Mouse (Mus musculus) heart, embryonic 12.5 days (tissue): ENCODE data around the gene Pnpla2. TPM values are rescaled to one million over a fixed set of nuclear protein-coding genes. Genes with fewer than 3 reads are reported as not detected.
"Not testable (repeated sequence)": the region's sequence is repeated elsewhere in the genome, so short reads cannot be mapped to it uniquely, and the experiment has no call there.

Experiments
- ATAC-seq: fragments of 200-750 bp; cut with Nextera tagmentation; 2 replicates; pipeline ENCODE4 v1.8.0; 2017; ENCODE audit warnings: moderate TSS enrichment, moderate library complexity; ENCODE audit not compliant: insufficient number of reproducible peaks, low FRiP score
- H3K27ac ChIP-seq: fragments of 300-500 bp; sonication (generic); 2 replicates; pipeline ENCODE4 v1.5.1; 2016; ENCODE audit warnings: mild to moderate bottlenecking, moderate library complexity; ENCODE audit not compliant: poor library complexity, severe bottlenecking
- H3K27me3 ChIP-seq: fragments of 300-500 bp; sonication (generic); replicated peaks from 2 replicates; pipeline ENCODE4 v1.6.1; 2016; ENCODE audit warnings: mild to moderate bottlenecking, moderate library complexity
- H3K36me3 ChIP-seq: fragments of 300-500 bp; sonication (generic); 2 replicates; pipeline ENCODE4 v1.6.1; 2016; ENCODE audit warnings: mild to moderate bottlenecking, moderate library complexity
- H3K4me1 ChIP-seq: fragments of 300-500 bp; sonication (generic); replicated peaks from 2 replicates; pipeline ENCODE4 v1.6.1; 2016; ENCODE audit warnings: mild to moderate bottlenecking
- H3K4me2 ChIP-seq: fragments of 300-500 bp; sonication (generic); 2 replicates; pipeline ENCODE4 v1.6.1; 2016; ENCODE audit warnings: mild to moderate bottlenecking, moderate library complexity
- H3K4me3 ChIP-seq: fragments of 300-500 bp; sonication (generic); 2 replicates; pipeline ENCODE4 v1.5.1; 2016; ENCODE audit warnings: mild to moderate bottlenecking
- H3K9ac ChIP-seq: fragments of 300-500 bp; sonication (generic); 2 replicates; pipeline ENCODE4 v1.6.1; 2016; ENCODE audit warnings: mild to moderate bottlenecking, moderate library complexity
- H3K9me3 ChIP-seq: fragments of 300-500 bp; sonication (generic); replicated peaks from 2 replicates; pipeline ENCODE4 v1.6.1; 2016; ENCODE audit warnings: mild to moderate bottlenecking, moderate library complexity
- WGBS: fragments of 180-500 bp; shearing (Covaris S2); methylation state at CpG from one replicate; pipeline ENCODE4 v1.1.7; 2016; 5-methylcytosine and 5-hydroxymethylcytosine counted together
- polyA plus RNA-seq: library from polyadenylated mRNA; unstranded; fragments of >200 nt; fragmentation: Nextera tagmentation; extraction: Ambion mirVana; gene quantifications from 2 replicates; pipeline ENCODE4 v1.2.1, GENCODE M21; 2016

Pnpla2 gene
- 42.3 and 43.3 TPM in 2 replicates for polyA plus RNA-seq

- Histone ChIP-seq H3K4me3 (peak within 1 kb of the TSS; percentile 62), H3K27me3 (peaks cover 8% of the 10 kb centered on the region; the same call in 1 of the 2 replicates), H3K9ac (peak within 1 kb of the TSS; percentile 75), H3K4me1 (peaks cover 19% of the 10 kb centered on the region), H3K36me3 (peaks cover 42% of the 10 kb centered on the region), H3K27ac (peak within 1 kb of the TSS; percentile 83), H3K9me3 (no peaks in the 10 kb centered on the region), H3K4me2 (peak within 1 kb of the TSS; percentile 76)
- ATAC-seq, result peak; percentile 90
- WGBS, result 0% methylated on average over 45 of the region's 45 CpGs
These were observed at the start of gene Pnpla2 for GRCm38 (mm10) chr7:141454967-141455551. Gene Pnpla2, plus strand, starts transcription at chr7:141455198.

DNA sequence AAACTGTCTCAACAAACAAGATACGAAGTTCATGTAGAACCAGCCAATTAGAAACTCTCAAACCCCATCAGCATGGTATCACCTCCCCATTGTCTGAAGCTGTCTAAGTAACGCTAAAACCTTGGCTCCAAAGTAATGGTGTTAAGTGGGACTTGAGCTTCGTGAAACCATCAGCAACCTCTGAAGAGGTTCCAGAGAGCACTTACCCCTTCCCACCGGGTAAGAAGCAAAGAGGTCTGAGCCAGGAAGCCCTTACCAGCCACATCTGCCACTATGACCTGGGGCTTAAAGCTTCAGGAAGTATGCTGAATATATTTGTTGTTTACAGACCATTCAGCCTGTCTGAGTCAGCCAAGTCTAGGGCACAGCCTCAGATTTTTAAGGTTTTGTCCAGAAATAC lies 49.5 kb upstream of the Pnpla2 start:
- Histone ChIP-seq H3K9ac (no peak overlapping the region), H3K36me3 (peaks cover 63% of the 10 kb centered on the region), H3K4me2 (no peak overlapping the region), H3K27ac (no peak overlapping the region), H3K4me3 (no peak overlapping the region), H3K27me3 (no peaks in the 10 kb centered on the region), H3K4me1 (peaks cover 5% of the 10 kb centered on the region), H3K9me3 (no peaks in the 10 kb centered on the region)
- WGBS, result 73% methylated on average over 4 of the region's 4 CpGs
- no peak for ATAC-seq

- H3K4me1 ChIP-seq, H3K9me3 ChIP-seq, H3K27ac ChIP-seq, H3K9ac ChIP-seq, H3K4me3 ChIP-seq, ATAC-seq, H3K4me2 ChIP-seq, H3K27me3 ChIP-seq: not testable (repeated sequence)
- 92% methylated on average over 7 of the region's 7 CpGs for WGBS
- peaks cover 45% of the 10 kb centered on the region for H3K36me3 ChIP-seq
These were observed 47.3 kb upstream of the Pnpla2 start for GRCm38 (mm10) chr7:141407670-141408069.

- Histone ChIP-seq H3K36me3 (peaks cover 33% of the 10 kb centered on the region), H3K27ac (no peak overlapping the region), H3K9ac (peak overlapping the region; percentile 37), H3K4me2 (peak overlapping the region; percentile 9; the same call in 1 of the 2 replicates), H3K4me3 (no peak overlapping the region), H3K27me3 (no peaks in the 10 kb centered on the region), H3K9me3 (no peaks in the 10 kb centered on the region), H3K4me1 (peaks cover 12% of the 10 kb centered on the region)
- WGBS, result 17% methylated on average over 11 of the region's 11 CpGs
- ATAC-seq, result peak; percentile 63; the same call in 1 of the 2 replicates
These were observed 46.2 kb upstream of the Pnpla2 start for GRCm38 (mm10) chr7:141408833-141409232.

DNA sequence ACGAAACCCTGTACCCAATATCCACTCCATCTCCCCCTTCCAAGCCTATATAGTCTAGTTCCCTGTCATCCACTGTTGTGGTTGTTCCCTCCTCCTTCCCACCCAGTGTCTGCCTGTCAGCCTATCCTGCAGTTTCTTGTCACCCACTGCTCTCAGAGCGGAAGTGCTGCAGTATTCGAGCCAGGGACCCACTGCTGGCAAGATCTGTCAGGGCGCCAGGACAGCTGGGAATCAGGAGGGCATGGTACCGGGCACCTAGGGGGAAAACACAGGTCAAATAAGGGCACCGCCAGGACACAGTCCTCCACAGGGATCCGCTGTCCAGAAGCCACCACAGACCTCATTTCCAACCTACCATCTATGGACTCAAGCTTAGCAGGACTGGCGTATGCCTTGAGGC lies 44.4 kb upstream of the Pnpla2 start:
- 82% methylated on average over 8 of the region's 8 CpGs for WGBS
- Histone ChIP-seq H3K9ac (no peak overlapping the region), H3K27ac (no peak overlapping the region), H3K36me3 (peaks cover 31% of the 10 kb centered on the region), H3K4me2 (no peak overlapping the region), H3K4me1 (peaks cover 12% of the 10 kb centered on the region), H3K27me3 (no peaks in the 10 kb centered on the region), H3K9me3 (no peaks in the 10 kb centered on the region), H3K4me3 (no peak overlapping the region)
- no peak for ATAC-seq

GRCm38 (mm10) chr7:141411667-141412066 lies 43.3 kb upstream of the Pnpla2 start:
- 95% methylated on average over 1 of the region's 1 CpGs for WGBS
- Histone ChIP-seq H3K9me3 (no peaks in the 10 kb centered on the region), H3K9ac (no peak overlapping the region), H3K4me3 (no peak overlapping the region), H3K27ac (no peak overlapping the region), H3K4me1 (peaks cover 12% of the 10 kb centered on the region), H3K27me3 (no peaks in the 10 kb centered on the region), H3K36me3 (peaks cover 31% of the 10 kb centered on the region), H3K4me2 (no peak overlapping the region)
- no peak for ATAC-seq

- H3K4me3 ChIP-seq, result peak overlapping the region; percentile 75
- peak overlapping the region; percentile 80 for H3K27ac ChIP-seq
- H3K4me2 ChIP-seq, result peak overlapping the region; percentile 89
- H3K36me3 ChIP-seq, result peaks cover 22% of the 10 kb centered on the region
- H3K27me3 ChIP-seq, result 0 out of 2 replicates have a peak, but pooled peaks cover 4% of the 10 kb centered on the region
- H3K9me3 ChIP-seq, result no peaks in the 10 kb centered on the region
- ATAC-seq, result peak; percentile 9; the same call in 1 of the 2 replicates
- H3K4me1 ChIP-seq, result peaks cover 12% of the 10 kb centered on the region
- WGBS, result 3% methylated on average over 16 of the region's 16 CpGs
- peak overlapping the region; percentile 85 for H3K9ac ChIP-seq
These were observed 41.7 kb upstream of the Pnpla2 start for GRCm38 (mm10) chr7:141413331-141413730.

GRCm38 (mm10) chr7:141413809-141414584 lies 41.0 kb upstream of the Pnpla2 start, which contains the start of gene Gatd1:
Gene Gatd1, minus strand, starts transcription at chr7:141414136.
- peak within 1 kb of the TSS; percentile 85 for H3K9ac ChIP-seq
- peak; percentile 96 for ATAC-seq
- peaks cover 17% of the 10 kb centered on the region for H3K36me3 ChIP-seq
- H3K27me3 ChIP-seq, result 0 out of 2 replicates have a peak, but pooled peaks cover 7% of the 10 kb centered on the region
- peaks cover 11% of the 10 kb centered on the region for H3K4me1 ChIP-seq
- H3K27ac ChIP-seq, result peak within 1 kb of the TSS; percentile 80
- H3K4me3 ChIP-seq, result peak within 1 kb of the TSS; percentile 75
- H3K4me2 ChIP-seq, result peak within 1 kb of the TSS; percentile 89
- WGBS, result under 1% methylated on average over 52 of the region's 56 CpGs
- no peaks in the 10 kb centered on the region for H3K9me3 ChIP-seq

GRCm38 (mm10) chr7:141416144-141416841 lies 38.7 kb upstream of the Pnpla2 start:
- no peak overlapping the region for H3K4me3 ChIP-seq
- 0 out of 2 replicates have a peak, but pooled peaks cover 7% of the 10 kb centered on the region for H3K27me3 ChIP-seq
- H3K9me3 ChIP-seq, result no peaks in the 10 kb centered on the region
- peaks cover 7% of the 10 kb centered on the region for H3K4me1 ChIP-seq
- H3K4me2 ChIP-seq, result no peak overlapping the region
- no peak overlapping the region for H3K27ac ChIP-seq
- ATAC-seq, result no peak
- H3K9ac ChIP-seq, result no peak overlapping the region
- WGBS, result 79% methylated on average over 6 of the region's 6 CpGs
- no peaks in the 10 kb centered on the region for H3K36me3 ChIP-seq

DNA sequence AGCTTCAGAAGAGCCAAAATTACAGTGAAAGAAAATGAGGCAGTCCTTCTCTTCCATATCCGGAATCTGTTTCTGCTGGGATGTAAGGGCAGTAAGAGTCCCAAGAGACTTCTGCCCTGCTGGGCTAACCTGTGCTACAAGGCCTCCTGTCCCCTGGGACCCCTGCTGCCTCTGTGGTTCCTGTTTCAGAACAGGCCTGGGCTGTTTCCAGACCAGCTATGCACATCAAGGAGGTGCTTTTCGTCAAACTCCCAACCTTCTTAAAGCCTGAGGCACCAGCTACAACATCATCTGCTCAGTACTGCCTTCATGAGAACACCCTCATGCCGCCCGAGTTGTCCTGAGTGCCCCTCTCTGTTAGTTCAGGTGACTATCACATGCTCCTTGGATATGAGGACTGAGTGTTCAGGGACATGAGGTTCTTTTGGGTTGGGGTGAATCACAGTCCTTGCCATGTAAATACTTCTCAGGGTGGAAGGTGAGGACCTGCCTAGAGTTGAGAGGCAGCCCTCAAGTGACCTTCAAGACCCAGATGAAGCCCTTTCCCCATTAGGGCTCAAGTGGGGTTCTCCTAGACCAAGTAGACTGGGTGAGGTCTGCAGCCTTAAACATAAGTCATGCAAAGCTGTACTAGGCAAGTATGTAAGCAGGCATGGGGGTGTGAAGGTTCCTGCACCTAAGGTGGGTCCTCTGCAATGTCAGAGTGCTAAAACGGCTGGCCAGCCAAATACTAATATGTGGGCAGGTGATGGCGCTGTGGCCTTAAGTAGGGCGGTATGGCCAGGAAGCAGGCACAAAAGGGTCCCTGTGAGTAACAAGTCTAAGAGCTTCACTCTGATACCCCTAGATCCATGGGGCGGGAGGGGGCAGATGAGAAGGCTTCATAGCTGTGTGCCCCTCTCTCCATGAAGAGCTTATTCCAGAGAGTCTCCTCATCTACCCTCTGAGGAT lies 37.0 kb upstream of the Pnpla2 start:
- Histone ChIP-seq H3K4me3 (no peak overlapping the region), H3K36me3 (no peaks in the 10 kb centered on the region), H3K4me2 (no peak overlapping the region), H3K9ac (no peak overlapping the region), H3K9me3 (no peaks in the 10 kb centered on the region), H3K27ac (no peak overlapping the region), H3K4me1 (peaks cover 4% of the 10 kb centered on the region), H3K27me3 (0 out of 2 replicates have a peak, but pooled peaks cover 7% of the 10 kb centered on the region)
- ATAC-seq, result no peak
- 60% methylated on average over 8 of the region's 8 CpGs for WGBS
